Mouse (Mus musculus): ENCODE measurements around the gene Gstp2. TPM values are rescaled to one million over a fixed set of nuclear protein-coding genes. Genes with fewer than 3 reads are reported as not detected.

Gstp2 gene
- polyA plus RNA-seq, 1 experiment from 2014 or later, result 8.3 TPM

DNA sequence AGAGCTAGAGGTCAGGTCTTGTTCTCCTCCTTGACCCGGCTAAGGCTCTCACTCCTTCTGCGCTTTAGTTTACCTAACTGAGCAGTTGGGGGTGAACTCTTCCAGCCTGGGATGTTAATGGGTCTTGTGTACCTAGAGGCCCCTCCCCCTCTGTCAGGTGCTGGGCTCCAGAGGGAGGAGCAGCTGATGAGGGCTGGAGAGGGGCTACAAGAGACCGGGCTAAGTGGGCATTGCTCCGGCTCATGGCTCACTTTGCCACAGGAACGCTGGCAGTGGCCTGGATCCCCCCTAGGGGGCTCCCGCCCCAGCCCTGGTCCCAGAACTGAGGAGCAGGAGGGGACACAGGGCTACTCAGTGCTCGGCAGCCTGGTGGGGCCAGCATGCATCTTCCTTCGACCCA, 38.0 kb upstream of the Gstp2 start:
- no peak overlapping the region for H3K4me2 ChIP-seq (replicated peaks)
- no peak overlapping the region for H3K27ac ChIP-seq
- H3K27me3 ChIP-seq, result peaks cover 3% of the 10 kb centered on the region; the same call in 1 of the 2 replicates
- no peak overlapping the region for H3K9ac ChIP-seq
- H3K9me3 ChIP-seq (replicated peaks), result no peaks in the 10 kb centered on the region
- ATAC-seq (ENCODE audit: low FRiP score), result no peak
- H3K4me3 ChIP-seq, result no peak overlapping the region
- WGBS, result 35% methylated on average over 8 of the region's 8 CpGs
- no peaks in the 10 kb centered on the region for H3K4me1 ChIP-seq
- H3K36me3 ChIP-seq, result no peaks in the 10 kb centered on the region

- no peak overlapping the region for H3K9ac ChIP-seq
- 73% methylated on average over 7 of the region's 7 CpGs for WGBS
- no peaks in the 10 kb centered on the region for H3K36me3 ChIP-seq
- ATAC-seq (ENCODE audit: low FRiP score), result no peak
- no peak overlapping the region for H3K4me2 ChIP-seq (replicated peaks)
- no peak overlapping the region for H3K4me3 ChIP-seq
- peaks cover 3% of the 10 kb centered on the region; the same call in 1 of the 2 replicates for H3K27me3 ChIP-seq
- H3K9me3 ChIP-seq (replicated peaks), result no peaks in the 10 kb centered on the region
- no peak overlapping the region for H3K27ac ChIP-seq
- H3K4me1 ChIP-seq, result no peaks in the 10 kb centered on the region
These were observed 37.5 kb upstream of the Gstp2 start for GRCm38 (mm10) chr19:4083316-4083715.

DNA sequence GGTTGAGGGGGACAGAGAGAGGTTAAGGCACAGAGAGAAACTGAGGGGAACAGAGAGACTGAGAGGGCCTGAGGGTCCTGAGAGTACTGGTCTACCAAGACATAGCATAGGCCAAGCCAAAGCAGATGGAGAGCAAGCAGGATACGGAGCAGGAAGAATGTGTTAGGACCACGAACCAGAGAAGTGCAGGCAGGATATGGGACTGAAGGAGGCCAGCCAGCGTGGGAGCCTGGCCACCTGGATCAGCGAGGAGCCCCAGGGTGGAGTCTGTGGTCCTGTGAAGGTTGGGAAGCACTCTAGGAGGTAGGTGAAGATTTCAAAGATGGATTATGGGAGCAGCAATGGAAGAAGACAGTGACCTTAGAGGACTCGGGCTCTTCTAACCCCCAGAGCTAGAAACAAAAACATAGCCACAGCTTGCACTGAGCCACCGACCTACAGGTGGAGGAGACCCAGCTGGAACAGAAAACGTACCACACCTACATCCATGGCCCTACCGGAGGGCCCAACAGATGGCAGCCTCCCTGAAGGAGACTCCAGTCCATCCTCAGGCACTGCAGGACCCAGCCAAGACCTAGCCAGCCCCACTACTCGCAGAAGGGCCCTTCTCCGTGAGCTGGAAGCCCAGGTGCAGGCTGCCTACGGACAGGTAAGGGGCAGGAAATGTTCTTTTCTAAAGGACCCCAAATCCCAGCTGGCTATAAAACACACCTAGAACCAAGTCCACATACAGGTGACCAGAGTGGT, 36.6 kb upstream of the Gstp2 start:
- H3K36me3 ChIP-seq, result no peaks in the 10 kb centered on the region

DNA sequence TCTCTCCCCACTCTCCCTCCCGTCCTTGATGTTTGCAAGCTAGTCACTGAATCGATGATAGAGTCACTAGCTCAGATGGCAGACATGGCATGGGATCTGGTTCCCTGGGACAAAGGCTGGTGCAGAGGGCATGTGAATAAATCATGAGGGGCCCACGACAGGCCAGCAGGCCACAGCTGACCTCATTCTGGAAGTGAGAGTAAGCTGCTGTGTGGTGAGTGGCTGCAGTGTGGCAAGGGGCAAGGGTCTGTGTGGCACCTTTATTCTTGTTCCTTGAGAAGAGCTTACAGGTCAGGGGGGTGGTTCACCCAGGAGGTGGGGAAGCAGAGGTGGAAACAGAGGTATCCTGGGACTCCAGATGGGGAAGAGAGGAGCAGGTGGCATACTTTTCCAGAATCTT, 35.6 kb upstream of the Gstp2 start, which contains the start of gene Cabp2:
Gene Cabp2 (plus strand): TSS at position 185 of the 400 bp plus-strand sequence.
- peaks cover 3% of the 10 kb centered on the region; the same call in 1 of the 2 replicates for H3K27me3 ChIP-seq
- ATAC-seq (ENCODE audit: low FRiP score), result no peak
- H3K9ac ChIP-seq, result no peak within 1 kb of the TSS
- no peak within 1 kb of the TSS for H3K4me3 ChIP-seq
- WGBS, result 65% methylated on average over 3 of the region's 3 CpGs
- no peaks in the 10 kb centered on the region for H3K9me3 ChIP-seq (replicated peaks)
- no peaks in the 10 kb centered on the region for H3K36me3 ChIP-seq
- no peak within 1 kb of the TSS for H3K4me2 ChIP-seq (replicated peaks)
- H3K4me1 ChIP-seq, result no peaks in the 10 kb centered on the region
- H3K27ac ChIP-seq, result no peak within 1 kb of the TSS

More for the DNA sequence above, 36.6 kb upstream of the Gstp2 start:
- Histone ChIP-seq H3K9me3 (replicated peaks) (no peaks in the 10 kb centered on the region), H3K27ac (no peak overlapping the region), H3K9ac (no peak overlapping the region), H3K27me3 (peaks cover 3% of the 10 kb centered on the region; the same call in 1 of the 2 replicates), H3K4me3 (no peak overlapping the region), H3K4me1 (no peaks in the 10 kb centered on the region), H3K4me2 (replicated peaks) (no peak overlapping the region)
- no peak for ATAC-seq (ENCODE audit: low FRiP score)
- 78% methylated on average over 11 of the region's 11 CpGs for WGBS

DNA sequence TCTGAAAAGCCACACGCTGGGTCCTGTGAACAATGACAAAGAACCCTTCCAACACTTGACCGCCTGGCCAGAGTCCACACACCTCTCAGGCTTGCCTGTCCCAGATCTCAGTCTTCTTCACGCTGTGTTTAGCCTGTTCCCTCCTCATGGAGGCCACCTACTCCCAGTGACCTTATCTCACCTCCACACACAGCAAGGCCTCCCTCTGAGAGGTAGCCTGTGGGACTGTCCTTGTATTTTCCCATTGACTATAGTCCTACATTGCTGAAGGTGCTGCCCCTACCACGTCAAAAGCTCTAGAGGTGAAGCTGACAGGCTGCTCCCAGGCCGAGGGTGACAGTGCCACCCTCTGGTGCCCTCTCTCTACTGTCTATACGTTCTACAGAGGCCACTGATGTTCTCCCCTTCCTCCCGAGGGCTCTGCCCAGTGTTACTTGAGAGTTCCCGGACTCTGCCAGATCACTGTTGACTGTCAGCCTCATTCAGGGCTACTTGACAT, 34.7 kb upstream of the Gstp2 start:
- ATAC-seq (ENCODE audit: low FRiP score), result no peak
- H3K9me3 ChIP-seq (replicated peaks), result no peaks in the 10 kb centered on the region
- H3K4me3 ChIP-seq, result no peak overlapping the region
- no peak overlapping the region for H3K27ac ChIP-seq
- no peaks in the 10 kb centered on the region for H3K36me3 ChIP-seq
- H3K9ac ChIP-seq, result no peak overlapping the region
- 66% methylated on average over 8 of the region's 8 CpGs for WGBS
- H3K4me1 ChIP-seq, result no peaks in the 10 kb centered on the region
- H3K27me3 ChIP-seq, result peaks cover 3% of the 10 kb centered on the region; the same call in 1 of the 2 replicates
- H3K4me2 ChIP-seq (replicated peaks), result no peak overlapping the region

DNA sequence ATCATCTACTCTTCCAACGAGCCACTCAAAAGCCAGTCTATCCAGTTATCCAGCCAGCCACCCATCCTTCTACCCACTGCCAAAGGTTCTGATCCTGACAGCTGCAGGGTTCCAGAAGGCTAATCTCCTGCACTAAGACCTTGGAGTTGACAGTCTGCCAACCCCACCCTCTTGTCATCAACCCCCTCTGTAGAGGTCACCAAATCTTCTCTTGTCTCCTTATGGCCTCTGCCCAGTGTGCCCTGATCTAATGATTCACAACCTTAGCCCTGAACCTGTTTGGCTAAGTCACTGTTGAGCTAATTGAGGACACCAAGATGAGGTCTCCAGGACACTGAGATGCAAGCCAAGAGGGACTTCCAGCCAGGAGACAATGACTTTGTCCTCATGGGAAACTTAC, 33.8 kb upstream of the Gstp2 start:
- ATAC-seq (ENCODE audit: low FRiP score), result no peak
- Histone ChIP-seq H3K4me1 (no peaks in the 10 kb centered on the region), H3K4me3 (no peak overlapping the region), H3K9me3 (replicated peaks) (no peaks in the 10 kb centered on the region), H3K4me2 (replicated peaks) (no peak overlapping the region), H3K27me3 (0 out of 2 replicates have a peak, but pooled peaks cover 3% of the 10 kb centered on the region), H3K9ac (no peak overlapping the region), H3K36me3 (no peaks in the 10 kb centered on the region), H3K27ac (no peak overlapping the region)
- 88% methylated on average over 1 of the region's 1 CpGs for WGBS

GRCm38 (mm10) chr19:4075531-4075930, 29.7 kb upstream of the Gstp2 start:
- no peak overlapping the region for H3K9ac ChIP-seq

GRCm38 (mm10) chr19:4072706-4073424, 27.0 kb upstream of the Gstp2 start:
- no peak for ATAC-seq (ENCODE audit: low FRiP score)
- no peak overlapping the region for H3K4me2 ChIP-seq (replicated peaks)
- 79% methylated on average over 6 of the region's 6 CpGs for WGBS
- H3K4me3 ChIP-seq, result no peak overlapping the region
- no peak overlapping the region for H3K27ac ChIP-seq
- H3K27me3 ChIP-seq, result no peaks in the 10 kb centered on the region
- H3K36me3 ChIP-seq, result no peaks in the 10 kb centered on the region
- H3K9ac ChIP-seq, result no peak overlapping the region
- H3K4me1 ChIP-seq, result no peaks in the 10 kb centered on the region
- H3K9me3 ChIP-seq (replicated peaks), result no peaks in the 10 kb centered on the region

More at GRCm38 (mm10) chr19:4075531-4075930, 29.7 kb upstream of the Gstp2 start:
- 84% methylated on average over 1 of the region's 1 CpGs for WGBS
- H3K27me3 ChIP-seq, result 0 out of 2 replicates have a peak, but pooled peaks cover 2% of the 10 kb centered on the region
- H3K4me1 ChIP-seq, result no peaks in the 10 kb centered on the region
- ATAC-seq (ENCODE audit: low FRiP score), result no peak
- H3K4me3 ChIP-seq, result no peak overlapping the region
- no peaks in the 10 kb centered on the region for H3K9me3 ChIP-seq (replicated peaks)
- H3K36me3 ChIP-seq, result no peaks in the 10 kb centered on the region
- no peak overlapping the region for H3K4me2 ChIP-seq (replicated peaks)
- no peak overlapping the region for H3K27ac ChIP-seq

GRCm38 (mm10) chr19:4071406-4071805, 25.6 kb upstream of the Gstp2 start:
- H3K9me3 ChIP-seq (replicated peaks), result no peaks in the 10 kb centered on the region
- ATAC-seq (ENCODE audit: low FRiP score), result no peak
- no peaks in the 10 kb centered on the region for H3K27me3 ChIP-seq
- no peak overlapping the region for H3K4me3 ChIP-seq
- H3K36me3 ChIP-seq, result no peaks in the 10 kb centered on the region
- no peak overlapping the region for H3K9ac ChIP-seq
- 94% methylated on average over 6 of the region's 6 CpGs for WGBS
- H3K4me1 ChIP-seq, result no peaks in the 10 kb centered on the region
- H3K4me2 ChIP-seq (replicated peaks), result no peak overlapping the region
- no peak overlapping the region for H3K27ac ChIP-seq

GRCm38 (mm10) chr19:4070756-4071155, 24.9 kb upstream of the Gstp2 start:
- Histone ChIP-seq H3K27ac (no peak overlapping the region), H3K9me3 (replicated peaks) (no peaks in the 10 kb centered on the region), H3K27me3 (no peaks in the 10 kb centered on the region), H3K4me2 (replicated peaks) (no peak overlapping the region), H3K36me3 (no peaks in the 10 kb centered on the region), H3K4me3 (no peak overlapping the region), H3K9ac (no peak overlapping the region), H3K4me1 (no peaks in the 10 kb centered on the region)
- WGBS, result 85% methylated on average over 8 of the region's 8 CpGs
- no peak for ATAC-seq (ENCODE audit: low FRiP score)

GRCm38 (mm10) chr19:4070311-4070710, 24.5 kb upstream of the Gstp2 start:
- WGBS, result 76% methylated on average over 15 of the region's 15 CpGs
- no peak overlapping the region for H3K4me3 ChIP-seq
- no peak for ATAC-seq (ENCODE audit: low FRiP score)

GRCm38 (mm10) chr19:4068717-4069410, 23.0 kb upstream of the Gstp2 start:
- no peaks in the 10 kb centered on the region for H3K27me3 ChIP-seq
- no peak overlapping the region for H3K9ac ChIP-seq
- no peaks in the 10 kb centered on the region for H3K36me3 ChIP-seq
- no peak overlapping the region for H3K4me3 ChIP-seq
- WGBS, result 68% methylated on average over 15 of the region's 15 CpGs
- H3K27ac ChIP-seq, result no peak overlapping the region
- H3K4me1 ChIP-seq, result no peaks in the 10 kb centered on the region
- no peaks in the 10 kb centered on the region for H3K9me3 ChIP-seq (replicated peaks)
- no peak for ATAC-seq (ENCODE audit: low FRiP score)
- H3K4me2 ChIP-seq (replicated peaks), result no peak overlapping the region

More at GRCm38 (mm10) chr19:4070311-4070710, 24.5 kb upstream of the Gstp2 start:
- Histone ChIP-seq H3K9me3 (replicated peaks) (no peaks in the 10 kb centered on the region), H3K4me2 (replicated peaks) (no peak overlapping the region), H3K36me3 (no peaks in the 10 kb centered on the region), H3K4me1 (no peaks in the 10 kb centered on the region), H3K27me3 (no peaks in the 10 kb centered on the region), H3K9ac (no peak overlapping the region), H3K27ac (no peak overlapping the region)

All from hindbrain, embryonic 12.5 days (tissue).